ENCODE assay signal across 16 mouse cellular contexts in genomic region chr9:98261461-98262011, GRCm38 (mm10). TPM values are rescaled to one million over a fixed set of nuclear protein-coding genes. Genes with fewer than 3 reads are reported as not detected.
A peak's percentile ranks its signal among the peaks of the same experiment; 100 is the strongest.
DNase-seq lines count a peak whose midpoint lies in the region; ATAC-seq lines count a peak whose summit lies in the region.
"Had no signal": no experiment of that assay in that cellular context is flagged by ENCODE, and none has a peak within 500 bp of the region (broad histone marks: within the 10 kb centered on the region; RNA-seq: fewer than 3 reads in every experiment).

No protein-coding gene starts in this region.

- H3K9ac ChIP-seq in kidney, embryonic 15.5 days = no peak overlapping the region
- H3K9ac ChIP-seq: lung, embryonic 14.5 days had no signal

- H3K27me3 ChIP-seq in kidney, embryonic 15.5 days = no peaks in the 10 kb centered on the region

- H3K4me3 ChIP-seq in kidney, embryonic 15.5 days (replicated peaks) = no peak overlapping the region
- H3K4me3 ChIP-seq: megakaryocyte, embryonic 14.5 days had no signal

- H3K36me3 ChIP-seq in kidney, embryonic 15.5 days = no peaks in the 10 kb centered on the region

- H3K9me3 ChIP-seq in kidney, embryonic 15.5 days (replicated peaks) = no peaks in the 10 kb centered on the region
- H3K9me3 ChIP-seq: megakaryocyte, embryonic 14.5 days had no signal

- 3% methylated on average over 1 of the region's 1 CpGs for WGBS in kidney, embryonic 15.5 days

- H3K27ac ChIP-seq in kidney, embryonic 15.5 days = peak overlapping the region; percentile 37; the same call in 1 of the 2 replicates

- ATAC-seq in kidney, embryonic 15.5 days (replicated peaks; ENCODE audit: low FRiP score) = peak; percentile 94
- ATAC-seq: activated CD4-positive, CD25-positive, alpha-beta regulatory T cell, adult 4 months; forebrain, embryonic 14.5 days had no signal

- peak; percentile 21 for DNase-seq in kidney, adult 11 months
- DNase-seq in kidney, adult 18-20 months = no peak
- DNase-seq in embryo, embryonic 9.5 days (ENCODE audit: extremely low spot score) = peak; percentile 11
- DNase-seq in mesoderm, embryonic 11.5 days (ENCODE audit: low read depth, low spot score) = peak; percentile 56
- DNase-seq in spleen, adult 18-20 months = no peak
- DNase-seq in B cell, adult 2 months = no peak
- no peak for DNase-seq in layer of hippocampus, adult 18-20 months (ENCODE audit: low spot score in 2 of 2)
- DNase-seq: cerebellum, adult 9-10 months; heart, adult 18-20 months; heart, postnatal 14 days; lung, embryonic 14.5 days; right cerebral cortex, postnatal 25 days had no signal

- no peaks in the 10 kb centered on the region; the same call in 1 of the 2 replicates for H3K4me1 ChIP-seq in kidney, embryonic 15.5 days
- H3K4me1 ChIP-seq: megakaryocyte, embryonic 14.5 days had no signal

- H3K4me2 ChIP-seq in kidney, embryonic 15.5 days = no peak overlapping the region
- H3K4me2 ChIP-seq: lung, embryonic 14.5 days had no signal

RNA-seq across cellular contexts. Expression of gene Nmnat3, which starts 25.7 kb away (rescaled TPM):
- 10.0 and 10.4 TPM in 2 replicates for polyA plus RNA-seq in kidney, embryonic 15.5 days (2015; fragmentation: Nextera tagmentation; extraction: Ambion mirVana)
- total RNA-seq in layer of hippocampus, adult 18-20 months (2021) = 1 to 10 TPM; 1.4 to 1.6 TPM

Comparison
In these comparisons a context has a peak if more than half of its experiments do, and no peak if none do; other contexts are left out.
1. DNase-seq: peak in kidney, adult 11 months (single experiment), embryo, embryonic 9.5 days (single experiment) and mesoderm, embryonic 11.5 days (single experiment); none in kidney, adult 18-20 months (single experiment), spleen, adult 18-20 months (0 of 2), B cell, adult 2 months (0 of 2) and layer of hippocampus, adult 18-20 months (0 of 2).